Mouse (Mus musculus): ENCODE data around the gene Ecm1.
"Not testable (repeated sequence)": the region's sequence is repeated elsewhere in the genome, so short reads cannot be mapped to it uniquely, and the experiment has no call there.

Gene Ecm1

GRCm38 (mm10) chr3:95726696-95727358, 12.5 kb downstream of the Ecm1 start:
- no peak for DNase-seq (ENCODE audit: low spot score)

- DNase-seq (ENCODE audit: low spot score) = no peak
Observed at GRCm38 (mm10) chr3:95725863-95726262, 13.5 kb downstream of the Ecm1 start.

- DNase-seq (ENCODE audit: low spot score) = no peak
Observed at GRCm38 (mm10) chr3:95722386-95722785, 17.0 kb downstream of the Ecm1 start.

GRCm38 (mm10) chr3:95718153-95718552, 21.2 kb downstream of the Ecm1 start:
- no peak for DNase-seq (ENCODE audit: low spot score)

GRCm38 (mm10) chr3:95716075-95716474, 23.3 kb downstream of the Ecm1 start:
- DNase-seq (ENCODE audit: low spot score) = no peak

- DNase-seq (ENCODE audit: low spot score) = no peak
Observed at GRCm38 (mm10) chr3:95709967-95710366, 29.4 kb downstream of the Ecm1 start.

- no peak for DNase-seq (ENCODE audit: low spot score)
Observed at GRCm38 (mm10) chr3:95709044-95709443, 30.3 kb downstream of the Ecm1 start.

- no peak for DNase-seq (ENCODE audit: low spot score)
Observed at GRCm38 (mm10) chr3:95707497-95707896, 31.9 kb downstream of the Ecm1 start.

GRCm38 (mm10) chr3:95706273-95706672, 33.1 kb downstream of the Ecm1 start:
- no peak for DNase-seq (ENCODE audit: low spot score)

GRCm38 (mm10) chr3:95704612-95705011, 34.8 kb downstream of the Ecm1 start:
- DNase-seq (ENCODE audit: low spot score) = no peak

GRCm38 (mm10) chr3:95703276-95703675, 36.1 kb downstream of the Ecm1 start:
- DNase-seq (ENCODE audit: low spot score) = no peak

GRCm38 (mm10) chr3:95701877-95702540, 37.4 kb downstream of the Ecm1 start:
- peak; percentile 40 for DNase-seq (ENCODE audit: low spot score)

- DNase-seq (ENCODE audit: low spot score) = no peak
Observed at GRCm38 (mm10) chr3:95701085-95701484, 38.3 kb downstream of the Ecm1 start.

GRCm38 (mm10) chr3:95700233-95700681, 39.1 kb downstream of the Ecm1 start:
- DNase-seq (ENCODE audit: low spot score) = no peak

GRCm38 (mm10) chr3:95698286-95698685, 41.1 kb downstream of the Ecm1 start:
- no peak for DNase-seq (ENCODE audit: low spot score)

- no peak for DNase-seq (ENCODE audit: low spot score)
Observed at GRCm38 (mm10) chr3:95696360-95696759, 43.0 kb downstream of the Ecm1 start.

GRCm38 (mm10) chr3:95695796-95696195, 43.6 kb downstream of the Ecm1 start:
- DNase-seq (ENCODE audit: low spot score) = no peak

- DNase-seq (ENCODE audit: low spot score) = no peak
Observed at GRCm38 (mm10) chr3:95694808-95695703, 44.3 kb downstream of the Ecm1 start.

GRCm38 (mm10) chr3:95693821-95694807, 45.3 kb downstream of the Ecm1 start:
- no peak for DNase-seq (ENCODE audit: low spot score)

- no peak for DNase-seq (ENCODE audit: low spot score)
Observed at GRCm38 (mm10) chr3:95692677-95693076, 46.7 kb downstream of the Ecm1 start.

- DNase-seq (ENCODE audit: low spot score) = not testable (repeated sequence)
Observed at GRCm38 (mm10) chr3:95690552-95690951, 48.8 kb downstream of the Ecm1 start.

All from left cerebral cortex, adult 11 months (tissue).